Mouse (Mus musculus) megakaryocyte, embryonic 14.5 days (primary cell): ENCODE data around the gene Wiz.

ENCODE experiments used
- FLI1 ChIP-seq: IDR thresholded peaks from 2 replicates; pipeline ENCODE4 v1.6.1; 2012; ENCODE audit warnings: low read length, inconsistent platforms, mixed read lengths
- GATA1 ChIP-seq: IDR thresholded peaks from 3 replicates; pipeline ENCODE4 v1.6.1; 2012; ENCODE audit warnings: mixed read lengths, low read length, inconsistent platforms, borderline replicate concordance

GRCm38 (mm10) chr17:32434324-32434723 is 45.1 kb upstream of the Wiz start:
- TF ChIP-seq GATA1 = no peak
- no peak for TF ChIP-seq FLI1
